Mouse (Mus musculus): Measurements from ENCODE around the gene Adgrd1. TPM values are rescaled to one million over a fixed set of nuclear protein-coding genes. Genes with fewer than 3 reads are reported as not detected.

Gene Adgrd1
- polyA plus RNA-seq, 1 experiment from 2014 or later, result 0.21 TPM

GRCm38 (mm10) chr5:129081521-129081920 lies 15.0 kb upstream of the Adgrd1 start:
- WGBS, result 91% methylated on average over 7 of the region's 7 CpGs
- Histone ChIP-seq H3K36me3 (ENCODE audit: control insufficient read depth, insufficient read depth, low read length) (no peaks in the 10 kb centered on the region), H3K4me2 (ENCODE audit: low read length) (no peak overlapping the region), H3K4me3 (ENCODE audit: low read depth, low read length) (no peak overlapping the region), H3K9me3 (replicated peaks; ENCODE audit: control insufficient read depth, low read length, poor library complexity, severe bottlenecking) (no peaks in the 10 kb centered on the region), H3K27me3 (ENCODE audit: control insufficient read depth, insufficient read depth, low read depth, low read length) (no peaks in the 10 kb centered on the region), H3K9ac (ENCODE audit: low read depth, low read length) (no peak overlapping the region), H3K27ac (ENCODE audit: low read length) (no peak overlapping the region), H3K4me1 (ENCODE audit: control insufficient read depth, insufficient read depth, low read length) (no peaks in the 10 kb centered on the region)
- ATAC-seq, result no peak

GRCm38 (mm10) chr5:129085153-129085552 lies 11.4 kb upstream of the Adgrd1 start:
- Histone ChIP-seq H3K4me3 (ENCODE audit: low read depth, low read length) (no peak overlapping the region), H3K4me2 (ENCODE audit: low read length) (no peak overlapping the region), H3K4me1 (ENCODE audit: control insufficient read depth, insufficient read depth, low read length) (no peaks in the 10 kb centered on the region), H3K36me3 (ENCODE audit: control insufficient read depth, insufficient read depth, low read length) (no peaks in the 10 kb centered on the region), H3K9me3 (replicated peaks; ENCODE audit: control insufficient read depth, low read length, poor library complexity, severe bottlenecking) (no peaks in the 10 kb centered on the region), H3K9ac (ENCODE audit: low read depth, low read length) (no peak overlapping the region), H3K27ac (ENCODE audit: low read length) (no peak overlapping the region), H3K27me3 (ENCODE audit: control insufficient read depth, insufficient read depth, low read depth, low read length) (no peaks in the 10 kb centered on the region)
- ATAC-seq, result peak; percentile 14; the same call in 1 of the 2 replicates
- WGBS, result 80% methylated on average over 10 of the region's 10 CpGs

GRCm38 (mm10) chr5:129092345-129093065 lies 4.0 kb upstream of the Adgrd1 start:
- ATAC-seq, result no peak

GRCm38 (mm10) chr5:129093158-129093557 lies 3.4 kb upstream of the Adgrd1 start:
- Histone ChIP-seq H3K4me3 (ENCODE audit: low read depth, low read length) (no peak overlapping the region), H3K27me3 (ENCODE audit: control insufficient read depth, insufficient read depth, low read depth, low read length) (no peaks in the 10 kb centered on the region), H3K4me2 (ENCODE audit: low read length) (no peak overlapping the region), H3K9ac (ENCODE audit: low read depth, low read length) (no peak overlapping the region), H3K4me1 (ENCODE audit: control insufficient read depth, insufficient read depth, low read length) (no peaks in the 10 kb centered on the region), H3K27ac (ENCODE audit: low read length) (no peak overlapping the region), H3K36me3 (ENCODE audit: control insufficient read depth, insufficient read depth, low read length) (no peaks in the 10 kb centered on the region), H3K9me3 (replicated peaks; ENCODE audit: control insufficient read depth, low read length, poor library complexity, severe bottlenecking) (no peaks in the 10 kb centered on the region)
- ATAC-seq, result no peak
- WGBS, result 75% methylated on average over 4 of the region's 4 CpGs

More at GRCm38 (mm10) chr5:129092345-129093065, 4.0 kb upstream of the Adgrd1 start:
- no peak overlapping the region for H3K27ac ChIP-seq (ENCODE audit: low read length)
- H3K4me1 ChIP-seq (ENCODE audit: control insufficient read depth, insufficient read depth, low read length), result no peaks in the 10 kb centered on the region
- no peak overlapping the region for H3K4me2 ChIP-seq (ENCODE audit: low read length)
- H3K36me3 ChIP-seq (ENCODE audit: control insufficient read depth, insufficient read depth, low read length), result no peaks in the 10 kb centered on the region
- H3K9ac ChIP-seq (ENCODE audit: low read depth, low read length), result no peak overlapping the region
- no peak overlapping the region for H3K4me3 ChIP-seq (ENCODE audit: low read depth, low read length)
- 73% methylated on average over 10 of the region's 10 CpGs for WGBS
- no peaks in the 10 kb centered on the region for H3K27me3 ChIP-seq (ENCODE audit: control insufficient read depth, insufficient read depth, low read depth, low read length)
- H3K9me3 ChIP-seq (replicated peaks; ENCODE audit: control insufficient read depth, low read length, poor library complexity, severe bottlenecking), result no peaks in the 10 kb centered on the region

DNA sequence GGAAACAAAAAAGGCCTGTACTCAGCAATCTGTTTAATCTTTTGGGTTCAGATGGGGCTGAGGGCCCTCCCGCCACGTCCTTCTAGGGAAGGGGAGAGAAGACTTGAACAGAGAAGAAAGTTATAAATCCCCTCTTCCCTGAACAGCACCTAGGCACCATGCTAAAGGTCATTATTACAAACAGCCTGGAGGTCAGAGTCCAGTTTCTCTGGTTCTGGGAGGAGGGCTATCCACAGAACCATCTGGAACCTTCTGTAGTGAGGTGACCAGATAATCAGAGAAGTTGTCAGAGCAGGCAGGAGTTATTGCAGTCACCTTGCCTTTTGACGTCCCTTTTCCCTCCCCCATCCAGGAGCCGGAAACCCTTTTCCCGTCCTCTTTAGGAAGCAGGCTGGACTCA lies 2.3 kb upstream of the Adgrd1 start:
- Histone ChIP-seq H3K4me1 (ENCODE audit: control insufficient read depth, insufficient read depth, low read length) (no peaks in the 10 kb centered on the region), H3K27me3 (ENCODE audit: control insufficient read depth, insufficient read depth, low read depth, low read length) (no peaks in the 10 kb centered on the region), H3K9ac (ENCODE audit: low read depth, low read length) (no peak overlapping the region), H3K9me3 (replicated peaks; ENCODE audit: control insufficient read depth, low read length, poor library complexity, severe bottlenecking) (no peaks in the 10 kb centered on the region), H3K4me3 (ENCODE audit: low read depth, low read length) (no peak overlapping the region), H3K27ac (ENCODE audit: low read length) (no peak overlapping the region), H3K4me2 (ENCODE audit: low read length) (no peak overlapping the region), H3K36me3 (ENCODE audit: control insufficient read depth, insufficient read depth, low read length) (no peaks in the 10 kb centered on the region)
- no peak for ATAC-seq
- WGBS, result 48% methylated on average over 5 of the region's 5 CpGs

DNA sequence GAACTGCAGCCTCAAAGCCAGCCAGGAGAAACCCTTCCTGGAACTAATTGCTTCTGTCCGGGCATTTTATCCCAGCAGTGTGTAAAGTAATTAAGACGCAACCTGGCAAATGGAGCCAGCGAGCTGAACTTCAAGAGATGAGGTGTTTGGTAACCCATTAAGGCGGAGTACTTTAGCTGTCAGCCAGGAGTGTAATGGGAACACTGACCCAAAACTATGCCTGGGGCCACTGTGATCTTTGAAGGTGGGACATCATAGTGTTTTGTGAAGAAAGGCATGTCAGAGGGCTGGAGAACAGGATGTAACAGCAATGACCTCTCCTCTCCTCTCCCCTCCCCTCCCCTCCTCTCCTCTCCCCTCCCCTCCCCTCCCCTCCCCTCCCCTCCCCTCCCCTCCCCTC lies 7.5 kb downstream of the Adgrd1 start:
- WGBS, result 47% methylated on average over 4 of the region's 4 CpGs

DNA sequence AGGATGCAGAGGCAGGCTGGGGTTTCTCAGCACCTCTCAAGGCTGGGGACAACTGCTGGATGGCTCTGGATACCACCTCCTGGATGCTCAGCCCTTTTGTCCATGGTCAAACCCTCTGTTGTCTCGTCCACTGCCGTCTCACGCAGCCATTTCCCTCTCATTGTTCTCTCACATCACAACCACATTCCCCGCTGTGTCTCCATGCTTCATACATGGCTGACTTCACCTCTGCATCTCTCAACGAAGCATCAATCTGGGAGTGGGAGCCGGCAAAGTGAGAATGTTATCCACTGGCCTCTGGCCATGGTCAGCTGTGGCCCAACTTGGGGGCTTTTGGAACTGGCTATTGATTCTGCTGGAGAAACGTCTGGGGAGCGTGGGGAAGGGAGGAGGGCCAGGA lies 15.2 kb downstream of the Adgrd1 start:
- Histone ChIP-seq H3K4me3 (ENCODE audit: low read depth, low read length) (no peak overlapping the region), H3K36me3 (ENCODE audit: control insufficient read depth, insufficient read depth, low read length) (no peaks in the 10 kb centered on the region), H3K4me1 (ENCODE audit: control insufficient read depth, insufficient read depth, low read length) (0 out of 2 replicates have a peak, but pooled peaks cover 2% of the 10 kb centered on the region), H3K9me3 (replicated peaks; ENCODE audit: control insufficient read depth, low read length, poor library complexity, severe bottlenecking) (no peaks in the 10 kb centered on the region), H3K4me2 (ENCODE audit: low read length) (no peak overlapping the region), H3K27ac (ENCODE audit: low read length) (no peak overlapping the region), H3K9ac (ENCODE audit: low read depth, low read length) (no peak overlapping the region), H3K27me3 (ENCODE audit: control insufficient read depth, insufficient read depth, low read depth, low read length) (no peaks in the 10 kb centered on the region)
- WGBS, result 44% methylated on average over 8 of the region's 8 CpGs
- ATAC-seq, result no peak

More for the DNA sequence above, 7.5 kb downstream of the Adgrd1 start:
- no peaks in the 10 kb centered on the region for H3K9me3 ChIP-seq (replicated peaks; ENCODE audit: control insufficient read depth, low read length, poor library complexity, severe bottlenecking)
- ATAC-seq, result no peak
- no peak overlapping the region for H3K4me2 ChIP-seq (ENCODE audit: low read length)
- 0 out of 2 replicates have a peak, but pooled peaks cover 2% of the 10 kb centered on the region for H3K4me1 ChIP-seq (ENCODE audit: control insufficient read depth, insufficient read depth, low read length)
- H3K27me3 ChIP-seq (ENCODE audit: control insufficient read depth, insufficient read depth, low read depth, low read length), result no peaks in the 10 kb centered on the region
- no peak overlapping the region for H3K9ac ChIP-seq (ENCODE audit: low read depth, low read length)
- no peak overlapping the region for H3K4me3 ChIP-seq (ENCODE audit: low read depth, low read length)
- no peaks in the 10 kb centered on the region for H3K36me3 ChIP-seq (ENCODE audit: control insufficient read depth, insufficient read depth, low read length)
- H3K27ac ChIP-seq (ENCODE audit: low read length), result no peak overlapping the region

GRCm38 (mm10) chr5:129113741-129114476 lies 17.4 kb downstream of the Adgrd1 start:
- Histone ChIP-seq H3K9me3 (replicated peaks; ENCODE audit: control insufficient read depth, low read length, poor library complexity, severe bottlenecking) (no peaks in the 10 kb centered on the region), H3K4me1 (ENCODE audit: control insufficient read depth, insufficient read depth, low read length) (peaks cover 6% of the 10 kb centered on the region; the same call in 1 of the 2 replicates), H3K27ac (ENCODE audit: low read length) (no peak overlapping the region), H3K9ac (ENCODE audit: low read depth, low read length) (no peak overlapping the region), H3K36me3 (ENCODE audit: control insufficient read depth, insufficient read depth, low read length) (no peaks in the 10 kb centered on the region), H3K4me3 (ENCODE audit: low read depth, low read length) (no peak overlapping the region), H3K4me2 (ENCODE audit: low read length) (no peak overlapping the region), H3K27me3 (ENCODE audit: control insufficient read depth, insufficient read depth, low read depth, low read length) (no peaks in the 10 kb centered on the region)
- no peak for ATAC-seq
- 68% methylated on average over 13 of the region's 13 CpGs for WGBS

DNA sequence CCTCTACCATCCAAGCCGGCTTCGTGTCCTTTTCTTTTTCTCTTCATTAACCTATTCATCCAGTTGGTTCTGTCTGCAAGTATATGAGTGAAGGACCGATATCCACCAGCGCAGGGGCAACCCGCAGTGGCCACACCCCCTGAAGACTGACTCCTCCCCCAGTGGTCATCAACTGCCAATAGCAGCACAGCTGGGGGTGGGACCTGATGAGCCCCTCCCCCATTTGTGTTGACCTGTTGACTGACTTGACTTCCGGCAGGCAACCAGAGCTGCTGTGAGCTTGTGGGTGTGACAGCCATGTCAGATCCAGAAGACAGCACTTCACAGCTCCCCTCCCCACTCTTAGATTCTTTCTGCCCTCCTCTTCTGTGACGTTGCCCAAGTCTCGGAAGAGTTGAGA lies 19.7 kb downstream of the Adgrd1 start:
- H3K27me3 ChIP-seq (ENCODE audit: control insufficient read depth, insufficient read depth, low read depth, low read length), result no peaks in the 10 kb centered on the region
- no peaks in the 10 kb centered on the region for H3K9me3 ChIP-seq (replicated peaks; ENCODE audit: control insufficient read depth, low read length, poor library complexity, severe bottlenecking)
- peaks cover 5% of the 10 kb centered on the region; the same call in 1 of the 2 replicates for H3K4me1 ChIP-seq (ENCODE audit: control insufficient read depth, insufficient read depth, low read length)
- no peak for ATAC-seq
- H3K36me3 ChIP-seq (ENCODE audit: control insufficient read depth, insufficient read depth, low read length), result no peaks in the 10 kb centered on the region
- no peak overlapping the region for H3K9ac ChIP-seq (ENCODE audit: low read depth, low read length)
- H3K27ac ChIP-seq (ENCODE audit: low read length), result no peak overlapping the region
- 84% methylated on average over 8 of the region's 8 CpGs for WGBS
- no peak overlapping the region for H3K4me3 ChIP-seq (ENCODE audit: low read depth, low read length)
- no peak overlapping the region for H3K4me2 ChIP-seq (ENCODE audit: low read length)
